Mouse (Mus musculus) C2C12 (cell line): ENCODE data around the gene Slco2b1. TPM values are rescaled to one million over a fixed set of nuclear protein-coding genes. Genes with fewer than 3 reads are reported as not detected.

Experiments
- H3K27me3 ChIP-seq: one replicate; pipeline ENCODE4 v1.6.1; 2011; ENCODE audit not compliant: control insufficient read depth, insufficient read depth, insufficient read length
- H3K36me3 ChIP-seq: one replicate; pipeline ENCODE4 v1.6.1; 2011; ENCODE audit not compliant: control insufficient read depth, insufficient read depth
- H3K4me3 ChIP-seq: one replicate; pipeline ENCODE4 v1.5.1; 2011; ENCODE audit warnings: mild to moderate bottlenecking, control low read depth; ENCODE audit not compliant: poor library complexity, insufficient read depth, severe bottlenecking
- H3K79me2 ChIP-seq: one replicate; pipeline ENCODE4 v1.6.1; 2011; ENCODE audit not compliant: control insufficient read depth, insufficient read depth
- H3K79me3 ChIP-seq: one replicate; pipeline ENCODE4 v1.6.1; 2011; ENCODE audit warnings: low read depth, control low read depth
- H3ac ChIP-seq: one replicate; pipeline ENCODE3; 2011; ENCODE audit warnings: low read depth; ENCODE audit not compliant: control insufficient read depth, insufficient read length
- CEBPB ChIP-seq: IDR thresholded peaks from one replicate; pipeline ENCODE4 v1.6.1; 2011; ENCODE audit warnings: low read depth, mild to moderate bottlenecking, control low read depth, moderate library complexity
- CTCF ChIP-seq: IDR thresholded peaks from one replicate; pipeline ENCODE4 v1.5.1; 2011; ENCODE audit not compliant: control insufficient read depth, insufficient read depth, insufficient read length
- FOSL1 ChIP-seq: IDR thresholded peaks from one replicate; pipeline ENCODE4 v1.8.0; 2011; ENCODE audit warnings: mild to moderate bottlenecking, low read length; ENCODE audit not compliant: poor library complexity, insufficient read depth, severe bottlenecking
- MAX ChIP-seq: IDR thresholded peaks from one replicate; pipeline ENCODE4 v1.6.1; 2011; ENCODE audit warnings: mild to moderate bottlenecking, control low read depth
- MYOD1 ChIP-seq: IDR thresholded peaks from one replicate; pipeline ENCODE4 v1.6.1; 2011; ENCODE audit warnings: low read depth; ENCODE audit not compliant: control insufficient read depth, insufficient read length
- MYOG ChIP-seq: IDR thresholded peaks from one replicate; pipeline ENCODE4 v1.6.1; 2011; ENCODE audit not compliant: control insufficient read depth, insufficient read length; ENCODE audit errors: extremely low read depth
- USF1 ChIP-seq: IDR thresholded peaks from one replicate; pipeline ENCODE4 v1.6.1; 2011; ENCODE audit warnings: low read depth, mild to moderate bottlenecking, control low read depth, moderate library complexity
- polyA plus RNA-seq: library from polyadenylated mRNA; unstranded; fragments of >200 nt; fragmentation: generic; extraction: Trizol; gene quantifications from one replicate; pipeline ENCODE4 v1.2.1, GENCODE M21; 2012; ENCODE audit warnings: missing spikeins

Slco2b1 gene
- polyA plus RNA-seq, 1 experiment = not detected

DNA sequence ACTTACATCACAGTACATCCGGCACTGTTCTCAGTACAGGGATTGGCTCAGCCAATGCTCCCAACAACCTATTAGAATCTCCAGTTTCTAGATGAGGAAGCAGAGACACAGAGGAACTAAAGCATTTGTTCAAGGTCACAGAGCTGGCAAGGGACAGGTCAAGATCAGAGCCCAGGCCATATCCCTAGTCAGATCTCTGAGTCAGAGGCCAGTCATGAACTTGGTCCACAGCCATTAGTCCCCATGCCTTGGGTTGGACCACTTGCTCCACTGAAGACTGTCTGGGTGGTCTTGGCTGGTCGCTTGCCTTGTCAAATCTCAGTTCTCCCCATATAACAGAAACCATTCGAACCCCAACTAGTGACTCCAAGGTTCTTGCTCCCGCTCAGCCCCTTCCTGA, 1.3 kb upstream of the Slco2b1 start:
- Histone ChIP-seq H3K4me3 (no peak overlapping the region), H3K79me2 (no peaks in the 10 kb centered on the region), H3K36me3 (no peaks in the 10 kb centered on the region), H3K27me3 (peaks cover 22% of the 10 kb centered on the region), H3K79me3 (no peaks in the 10 kb centered on the region), H3ac (no peak overlapping the region)
- no peak for TF ChIP-seq MYOG
- no peak for TF ChIP-seq USF1
- TF ChIP-seq MAX = no peak
- TF ChIP-seq FOSL1 = no peak
- TF ChIP-seq CTCF = no peak
- no peak for TF ChIP-seq MYOD1
- no peak for TF ChIP-seq CEBPB

DNA sequence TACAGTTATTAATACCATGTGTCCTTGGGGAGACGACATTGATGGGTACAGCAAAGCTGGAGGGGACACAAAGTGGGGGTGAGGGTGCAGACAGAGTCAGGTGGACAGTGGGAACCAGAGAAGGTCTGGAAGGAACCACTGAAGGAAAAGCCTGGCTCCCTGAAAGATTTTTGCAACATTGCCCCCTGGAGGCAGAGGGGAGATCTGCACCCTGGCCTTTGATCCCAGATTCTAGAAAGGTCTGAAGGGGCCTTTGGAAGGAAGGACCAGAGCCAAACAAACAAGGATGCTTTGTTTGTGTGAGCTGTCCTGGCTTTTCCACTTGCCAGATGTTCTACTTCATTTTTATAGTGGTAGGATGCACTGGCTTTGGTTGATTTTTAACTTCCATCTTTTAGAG, 664 bp downstream of the Slco2b1 start:
- TF ChIP-seq CTCF (peak; percentile 24), FOSL1 (no peak)
- peaks cover 27% of the 10 kb centered on the region for H3K27me3 ChIP-seq

GRCm38 (mm10) chr7:99709992-99710391, 1.1 kb downstream of the Slco2b1 start:
- no peak for TF ChIP-seq MYOD1
- H3K4me3 ChIP-seq = no peak overlapping the region
- no peaks in the 10 kb centered on the region for H3K79me3 ChIP-seq

More for the DNA sequence above, 664 bp downstream of the Slco2b1 start:
- Histone ChIP-seq H3K79me3 (no peaks in the 10 kb centered on the region), H3K79me2 (no peaks in the 10 kb centered on the region), H3K4me3 (no peak overlapping the region), H3K36me3 (no peaks in the 10 kb centered on the region), H3ac (no peak overlapping the region)

DNA sequence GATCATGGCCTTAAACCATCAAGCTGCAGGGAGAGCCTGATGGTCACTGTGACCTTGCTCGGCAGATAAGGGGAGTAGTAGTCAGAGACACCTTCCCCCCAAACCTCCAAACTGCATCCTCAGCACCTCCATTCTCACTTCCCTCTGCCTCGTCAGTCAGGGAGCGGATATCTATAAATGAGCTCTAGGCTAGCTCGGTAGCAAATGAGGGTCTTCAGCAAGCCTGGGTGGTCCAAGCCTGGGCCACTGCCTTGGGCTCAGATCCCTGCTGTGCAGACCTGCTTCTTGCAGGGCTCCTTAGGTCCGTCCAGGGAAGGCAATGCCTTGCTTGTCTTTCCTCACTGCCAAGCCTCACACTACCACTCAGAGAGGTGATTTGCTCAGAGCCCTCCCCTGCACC, 2.4 kb downstream of the Slco2b1 start:
- Histone ChIP-seq H3ac (no peak overlapping the region), H3K4me3 (no peak overlapping the region)
- TF ChIP-seq CTCF = no peak
- TF ChIP-seq FOSL1 = no peak
- TF ChIP-seq MYOD1 = no peak
- TF ChIP-seq CEBPB = no peak
- no peak for TF ChIP-seq USF1
- no peak for TF ChIP-seq MYOG
- no peak for TF ChIP-seq MAX

More at GRCm38 (mm10) chr7:99709992-99710391, 1.1 kb downstream of the Slco2b1 start:
- Histone ChIP-seq H3K36me3 (no peaks in the 10 kb centered on the region), H3K79me2 (no peaks in the 10 kb centered on the region), H3K27me3 (peaks cover 31% of the 10 kb centered on the region), H3ac (no peak overlapping the region)

DNA sequence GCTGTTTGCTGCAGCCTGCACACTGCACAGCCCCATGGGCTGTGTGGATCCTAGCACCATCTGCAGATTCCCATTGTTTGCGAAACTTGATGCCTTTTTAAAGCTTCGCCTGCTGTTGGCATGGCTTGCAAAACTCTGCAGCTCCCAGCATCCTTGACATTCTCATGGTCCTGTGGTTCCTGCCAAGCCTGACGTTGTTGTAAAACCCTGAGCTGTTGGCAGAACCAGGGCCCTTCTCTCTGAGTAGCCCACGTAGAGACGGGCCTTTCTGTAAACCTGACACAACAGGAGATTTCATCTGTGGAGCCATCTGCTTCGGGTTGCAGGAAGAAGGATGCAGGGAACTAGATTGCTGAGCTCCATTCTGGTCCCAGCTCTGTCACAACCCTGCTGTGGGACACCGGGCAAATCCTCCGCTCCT, 2.8 kb downstream of the Slco2b1 start:
- Histone ChIP-seq H3K79me2 (no peaks in the 10 kb centered on the region), H3K79me3 (no peaks in the 10 kb centered on the region), H3K36me3 (no peaks in the 10 kb centered on the region), H3K27me3 (peaks cover 30% of the 10 kb centered on the region), H3K4me3 (no peak overlapping the region), H3ac (no peak overlapping the region)
- TF ChIP-seq MAX = no peak
- no peak for TF ChIP-seq MYOG
- no peak for TF ChIP-seq CTCF
- TF ChIP-seq USF1 = no peak
- TF ChIP-seq CEBPB = no peak
- TF ChIP-seq MYOD1 = no peak
- no peak for TF ChIP-seq FOSL1

More for the DNA sequence above, 2.4 kb downstream of the Slco2b1 start:
- Histone ChIP-seq H3K27me3 (peaks cover 34% of the 10 kb centered on the region), H3K79me3 (no peaks in the 10 kb centered on the region), H3K79me2 (no peaks in the 10 kb centered on the region), H3K36me3 (no peaks in the 10 kb centered on the region)

- no peaks in the 10 kb centered on the region for H3K79me3 ChIP-seq
- H3K27me3 ChIP-seq = peaks cover 30% of the 10 kb centered on the region
- no peak for TF ChIP-seq USF1
- no peak for TF ChIP-seq CEBPB
- no peak for TF ChIP-seq CTCF
- TF ChIP-seq MYOG = no peak
- no peak for TF ChIP-seq MYOD1
- no peak for TF ChIP-seq FOSL1
- TF ChIP-seq MAX = no peak
- H3K4me3 ChIP-seq = no peak overlapping the region
- no peak overlapping the region for H3ac ChIP-seq
- H3K79me2 ChIP-seq = no peaks in the 10 kb centered on the region
- H3K36me3 ChIP-seq = no peaks in the 10 kb centered on the region
These were observed 3.5 kb downstream of the Slco2b1 start for GRCm38 (mm10) chr7:99707671-99708070.
